Mouse (Mus musculus) thymus, adult 2 months (tissue): ENCODE measurements around the gene Zfp709. TPM values are rescaled to one million over a fixed set of nuclear protein-coding genes. Genes with fewer than 3 reads are reported as not detected.
A peak's percentile ranks its signal among the peaks of the same experiment; 100 is the strongest.
"Not testable (repeated sequence)": the region's sequence is repeated elsewhere in the genome, so short reads cannot be mapped to it uniquely, and the experiment has no call there.

ENCODE experiments used
- DNase-seq: peaks from one replicate; pipeline ENCODE4 v3.0.0; 2021
- H3K27ac ChIP-seq: fragments of 200-500 bp; 2 replicates; pipeline ENCODE4 v1.5.1; 2012; ENCODE audit warnings: low read length, control low read depth; ENCODE audit not compliant: control insufficient read depth, insufficient read depth
- H3K27me3 ChIP-seq: fragments of 200-500 bp; 2 replicates; pipeline ENCODE4 v1.6.1; 2012; ENCODE audit warnings: mild to moderate bottlenecking, low read length, moderate library complexity, mixed read lengths; ENCODE audit not compliant: control insufficient read depth, insufficient read depth
- H3K36me3 ChIP-seq: fragments of 200-500 bp; 2 replicates; pipeline ENCODE4 v1.6.1; 2012; ENCODE audit warnings: mild to moderate bottlenecking, low read length, moderate library complexity; ENCODE audit not compliant: control insufficient read depth, insufficient read depth
- H3K4me1 ChIP-seq: fragments of 200-500 bp; replicated peaks from 2 replicates; pipeline ENCODE4 v1.6.1; 2012; ENCODE audit warnings: low read length; ENCODE audit not compliant: control insufficient read depth, insufficient read depth
- H3K4me3 ChIP-seq: fragments of 200-500 bp; 2 replicates; pipeline ENCODE4 v1.5.1; 2012; ENCODE audit warnings: mild to moderate bottlenecking, low read length, control low read depth, moderate library complexity; ENCODE audit not compliant: control insufficient read depth, insufficient read depth
- CTCF ChIP-seq: fragments of 200-500 bp; IDR thresholded peaks from 2 replicates; pipeline ENCODE4 v1.5.1; 2012; ENCODE audit warnings: mild to moderate bottlenecking, control low read depth, low read length, moderate library complexity, borderline replicate concordance; ENCODE audit not compliant: control insufficient read depth, poor library complexity, insufficient read depth; ENCODE audit errors: extremely low read depth
- POLR2A ChIP-seq: fragments of 200-500 bp; IDR thresholded peaks from 2 replicates; pipeline ENCODE4 v1.6.1; 2012; ENCODE audit warnings: mild to moderate bottlenecking, low read length, control low read depth, moderate library complexity; ENCODE audit not compliant: control insufficient read depth, poor library complexity, insufficient read depth; ENCODE audit errors: extremely low read depth
- WGBS: fragments of 180-500 bp; shearing (Covaris S2); methylation state at CpG from one replicate; pipeline ENCODE4 v1.1.7; 2018; 5-methylcytosine and 5-hydroxymethylcytosine counted together
- polyA plus RNA-seq: library from polyadenylated mRNA; depleted of rRNA; stranded (reverse); fragments of >200 nt; gene quantifications from 2 replicates; pipeline ENCODE4 v1.2.3, GENCODE M21; 2012; rRNA removed

Zfp709 gene
- 0.66 and 0.85 TPM in 2 replicates for polyA plus RNA-seq

DNA sequence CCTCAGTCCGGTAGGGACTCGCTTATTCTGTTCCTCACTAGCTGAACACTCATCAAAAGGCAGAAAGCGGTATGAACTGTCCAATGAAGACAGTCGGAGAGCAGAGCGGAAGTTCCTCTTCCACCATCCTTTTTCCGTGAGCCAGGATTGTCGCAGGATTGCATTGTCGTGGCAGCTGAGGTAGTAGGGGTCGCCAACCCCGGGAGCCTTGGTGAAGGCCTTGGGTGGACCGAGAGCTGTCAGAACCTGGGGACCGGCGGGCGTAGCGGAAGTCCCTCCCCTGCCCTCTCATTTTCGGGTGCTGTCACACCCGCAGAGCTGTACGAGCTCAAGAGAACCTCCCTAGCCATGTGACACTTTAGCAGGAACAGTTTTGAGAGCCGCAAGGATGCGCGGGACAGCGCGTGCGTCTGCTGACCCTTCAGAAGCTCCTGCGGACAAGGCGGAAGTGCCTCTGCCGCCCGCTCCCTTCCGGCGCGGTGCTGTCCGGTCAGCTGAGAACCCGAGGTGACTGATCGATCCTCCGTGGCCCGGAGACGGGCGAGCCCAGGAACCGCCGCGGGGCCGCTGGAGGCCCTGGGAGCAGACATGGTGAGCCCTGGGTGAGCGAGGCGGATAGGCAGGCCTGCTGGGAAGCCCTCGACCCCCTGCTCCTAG is at the start of gene Zfp709:
TSS of gene Zfp709 (plus strand) at position 402 of the 657 bp plus-strand sequence.
- no peaks in the 10 kb centered on the region for H3K27me3 ChIP-seq

DNA sequence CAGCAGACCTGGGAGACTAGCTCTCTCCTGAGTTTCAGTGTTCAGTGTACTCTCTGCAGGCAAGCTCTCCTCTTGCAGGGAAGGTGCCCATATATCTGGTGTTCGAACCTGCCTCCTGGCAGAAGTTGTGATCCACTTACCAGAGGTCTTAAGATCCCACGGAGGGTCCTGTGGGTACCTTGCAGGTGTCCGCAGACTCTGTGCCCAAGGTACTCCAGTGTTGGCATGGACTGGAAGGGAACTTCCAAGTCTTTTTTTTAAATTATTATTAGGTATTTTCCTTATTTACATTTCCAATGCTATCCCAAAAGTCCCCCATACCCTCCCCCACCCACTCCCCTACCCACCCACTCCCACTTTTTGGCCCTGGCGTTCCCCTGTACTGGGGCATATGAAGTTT is 43.6 kb upstream of the Zfp709 start:
- not testable (repeated sequence) for H3K27me3 ChIP-seq, DNase-seq, H3K4me1 ChIP-seq, H3K4me3 ChIP-seq, H3K27ac ChIP-seq, H3K36me3 ChIP-seq
- 90% methylated on average over 4 of the region's 4 CpGs for WGBS

More for the DNA sequence above, at the start of gene Zfp709:
- TF ChIP-seq POLR2A = peak; percentile 41; the same call in 1 of the 2 replicates
- TF ChIP-seq CTCF = 0 out of 2 replicates have a peak, but pooled peaks have one; percentile 14
- Histone ChIP-seq H3K36me3 (peaks cover 5% of the 10 kb centered on the region; the same call in 1 of the 2 replicates), H3K4me3 (peak within 1 kb of the TSS; percentile 89), H3K27ac (0 out of 2 replicates have a peak within 1 kb of the TSS, but pooled peaks have one; percentile 9), H3K4me1 (no peaks in the 10 kb centered on the region)
- 2% methylated on average over 45 of the region's 45 CpGs for WGBS
- peak; percentile 57 for DNase-seq

DNA sequence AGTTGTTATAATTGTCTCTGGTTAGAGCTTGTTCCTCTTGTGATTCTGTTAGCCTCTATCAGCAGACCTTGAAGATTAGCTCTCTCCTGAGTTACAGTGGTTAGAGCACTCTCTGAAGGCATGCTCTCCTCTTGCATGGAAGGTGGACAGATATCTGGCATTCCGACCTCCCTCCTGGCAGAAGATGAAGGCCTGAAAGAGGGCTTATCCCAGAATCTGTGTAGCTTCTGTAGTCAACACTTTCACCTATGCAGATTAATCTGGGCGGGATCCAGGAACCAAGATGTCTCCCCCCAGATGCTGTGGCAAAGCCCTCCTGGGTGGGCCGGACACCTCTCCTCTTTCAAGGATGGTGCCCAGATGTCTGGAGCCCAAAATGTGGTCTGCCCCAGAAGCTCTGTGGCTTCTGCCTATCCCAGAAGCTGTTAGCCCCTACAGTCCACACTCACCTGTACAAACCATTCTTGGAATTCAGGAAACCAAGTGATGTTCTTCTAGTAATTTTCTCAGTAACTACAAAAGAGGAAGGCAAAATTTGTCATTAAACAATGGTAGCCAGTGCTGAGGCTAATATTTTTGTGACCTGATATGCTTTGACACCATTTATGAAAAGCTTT is 40.5 kb upstream of the Zfp709 start:
- not testable (repeated sequence) for DNase-seq
- WGBS = 88% methylated on average over 3 of the region's 3 CpGs

DNA sequence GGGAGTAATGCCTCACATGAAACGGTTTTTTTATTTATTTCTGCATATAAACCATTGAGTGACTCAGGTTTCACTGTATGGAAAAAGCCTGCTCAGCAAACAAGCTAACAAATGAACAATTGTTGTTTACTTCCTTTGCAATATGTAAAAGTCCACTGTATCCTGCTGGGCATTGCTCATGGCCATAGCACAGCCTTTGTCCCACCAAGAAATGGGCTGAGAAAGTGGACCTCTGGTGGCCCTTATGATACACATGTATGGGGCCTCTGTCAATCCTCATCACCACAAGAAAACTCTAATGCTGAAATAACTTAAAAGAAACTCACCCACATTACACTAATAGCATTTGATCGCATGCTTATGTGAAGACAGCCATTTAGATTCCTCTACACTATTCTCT is 39.3 kb upstream of the Zfp709 start:
- not testable (repeated sequence) for H3K36me3 ChIP-seq, DNase-seq, H3K4me3 ChIP-seq, H3K27me3 ChIP-seq, H3K27ac ChIP-seq, H3K4me1 ChIP-seq
- 85% methylated on average over 2 of the region's 2 CpGs for WGBS

More for the DNA sequence above, 40.5 kb upstream of the Zfp709 start:
- H3K27ac ChIP-seq, H3K4me3 ChIP-seq, H3K4me1 ChIP-seq, H3K27me3 ChIP-seq, H3K36me3 ChIP-seq: not testable (repeated sequence)

DNA sequence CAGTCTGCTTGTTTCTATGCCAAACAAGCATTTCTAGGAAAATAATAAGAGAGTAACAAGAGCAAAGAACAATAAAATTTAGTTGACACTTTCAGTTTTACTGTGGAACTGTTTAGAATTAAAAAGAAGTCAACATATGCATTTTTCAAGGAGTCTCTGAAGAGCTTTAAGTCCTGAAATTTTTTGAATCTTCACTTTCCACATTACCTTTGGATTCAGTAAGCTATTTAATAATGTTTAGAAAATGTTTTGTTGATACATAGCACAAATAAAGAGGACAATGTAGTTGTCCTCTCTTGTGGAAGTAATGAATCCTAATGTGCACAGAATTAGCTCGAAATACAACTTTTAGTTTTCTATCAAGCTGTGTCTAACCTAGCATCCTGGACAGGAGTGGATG is 37.4 kb upstream of the Zfp709 start:
- not testable (repeated sequence) for H3K27me3 ChIP-seq, DNase-seq, H3K27ac ChIP-seq, H3K36me3 ChIP-seq, H3K4me1 ChIP-seq, H3K4me3 ChIP-seq
- 89% methylated on average over 1 of the region's 1 CpGs for WGBS

DNA sequence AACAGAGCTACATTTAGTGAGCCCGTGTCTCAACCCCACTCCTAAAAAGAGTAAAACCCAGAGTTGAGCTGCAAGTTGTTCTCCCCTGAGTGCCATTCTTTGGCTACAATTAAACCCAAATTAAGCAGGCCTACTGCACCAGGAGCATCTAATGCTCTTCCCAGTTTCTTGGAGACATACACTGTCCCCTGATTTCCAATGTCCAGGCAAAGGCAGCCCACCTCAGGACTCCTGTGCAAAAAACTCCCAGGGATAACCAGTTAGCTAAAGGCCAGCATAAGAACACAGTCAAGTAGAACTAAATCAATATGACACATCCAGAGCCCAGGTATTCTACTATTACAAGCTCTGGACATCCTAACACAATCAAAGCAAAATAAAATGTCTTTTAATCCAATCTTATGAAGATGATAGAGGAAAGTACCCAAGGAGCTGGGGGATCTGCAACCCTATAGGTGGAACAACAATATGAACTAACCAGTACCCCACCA is 35.8 kb upstream of the Zfp709 start:
- not testable (repeated sequence) for DNase-seq, H3K27ac ChIP-seq, H3K4me1 ChIP-seq, H3K27me3 ChIP-seq, H3K4me3 ChIP-seq, H3K36me3 ChIP-seq
- 90% methylated on average over 1 of the region's 1 CpGs for WGBS

DNA sequence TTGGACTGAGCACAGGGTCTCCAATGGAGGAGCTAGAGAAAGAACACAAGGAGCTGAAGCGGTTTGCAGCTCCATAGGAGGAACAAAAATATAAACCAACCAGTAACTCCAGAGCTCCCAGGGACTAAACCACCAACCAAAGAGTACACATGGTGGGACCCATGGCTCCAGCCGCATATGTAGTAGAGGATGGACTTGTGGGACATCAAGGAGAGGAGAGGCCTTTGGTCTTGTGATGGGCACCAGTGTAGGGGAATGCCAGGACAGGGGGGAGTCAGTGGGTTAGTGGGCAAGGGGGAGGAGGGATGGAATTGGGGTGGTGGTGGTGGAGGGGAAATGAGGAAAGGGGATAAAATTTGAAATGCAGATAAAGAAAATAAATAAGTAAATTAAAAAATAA is 35.1 kb upstream of the Zfp709 start:
- not testable (repeated sequence) for H3K4me3 ChIP-seq, H3K27me3 ChIP-seq, H3K36me3 ChIP-seq, DNase-seq, H3K4me1 ChIP-seq, H3K27ac ChIP-seq
- WGBS = 95% methylated on average over 2 of the region's 2 CpGs

DNA sequence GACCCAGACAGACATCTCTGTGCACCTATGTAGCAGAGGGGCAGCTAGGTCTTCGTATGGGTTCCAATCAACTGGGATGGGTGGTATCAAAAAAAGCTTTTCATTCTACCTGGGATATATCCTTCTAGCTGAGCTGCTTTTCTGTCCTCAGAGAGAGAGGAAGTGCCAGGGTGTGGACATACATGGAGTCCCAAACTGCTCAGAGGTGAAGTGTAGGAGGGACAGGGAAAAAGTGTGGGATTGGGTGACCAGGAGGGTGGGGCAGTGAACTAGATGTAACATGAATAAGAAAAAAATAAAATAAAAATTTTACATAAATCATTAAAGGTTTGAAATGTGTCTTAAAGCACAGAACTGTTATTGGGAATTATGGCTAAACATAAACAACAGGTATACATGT is 30.8 kb upstream of the Zfp709 start:
- not testable (repeated sequence) for H3K4me3 ChIP-seq, DNase-seq, H3K36me3 ChIP-seq, H3K4me1 ChIP-seq, H3K27ac ChIP-seq, H3K27me3 ChIP-seq
- WGBS = 87% methylated on average over 1 of the region's 1 CpGs

DNA sequence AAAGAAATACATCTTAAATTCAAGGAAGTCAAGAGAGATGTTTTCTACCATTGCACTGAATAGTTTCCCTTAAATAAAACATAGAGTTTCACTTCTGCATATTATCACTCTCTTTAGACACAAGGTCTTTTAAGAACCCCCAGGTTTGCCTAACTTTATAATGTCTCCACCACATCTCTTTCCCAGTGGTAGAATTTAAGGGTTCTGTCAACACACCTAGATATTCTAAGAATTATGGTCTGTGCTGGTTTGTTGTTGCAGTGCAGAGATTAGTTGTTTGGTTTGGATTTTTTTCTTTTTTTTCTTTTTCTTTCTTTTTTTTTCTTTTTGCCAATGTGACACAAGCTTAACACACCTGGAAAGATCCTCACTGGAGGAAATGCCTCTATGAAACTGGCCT is 28.5 kb upstream of the Zfp709 start:
- not testable (repeated sequence) for H3K36me3 ChIP-seq, DNase-seq, H3K27ac ChIP-seq, H3K27me3 ChIP-seq, H3K4me1 ChIP-seq, H3K4me3 ChIP-seq

DNA sequence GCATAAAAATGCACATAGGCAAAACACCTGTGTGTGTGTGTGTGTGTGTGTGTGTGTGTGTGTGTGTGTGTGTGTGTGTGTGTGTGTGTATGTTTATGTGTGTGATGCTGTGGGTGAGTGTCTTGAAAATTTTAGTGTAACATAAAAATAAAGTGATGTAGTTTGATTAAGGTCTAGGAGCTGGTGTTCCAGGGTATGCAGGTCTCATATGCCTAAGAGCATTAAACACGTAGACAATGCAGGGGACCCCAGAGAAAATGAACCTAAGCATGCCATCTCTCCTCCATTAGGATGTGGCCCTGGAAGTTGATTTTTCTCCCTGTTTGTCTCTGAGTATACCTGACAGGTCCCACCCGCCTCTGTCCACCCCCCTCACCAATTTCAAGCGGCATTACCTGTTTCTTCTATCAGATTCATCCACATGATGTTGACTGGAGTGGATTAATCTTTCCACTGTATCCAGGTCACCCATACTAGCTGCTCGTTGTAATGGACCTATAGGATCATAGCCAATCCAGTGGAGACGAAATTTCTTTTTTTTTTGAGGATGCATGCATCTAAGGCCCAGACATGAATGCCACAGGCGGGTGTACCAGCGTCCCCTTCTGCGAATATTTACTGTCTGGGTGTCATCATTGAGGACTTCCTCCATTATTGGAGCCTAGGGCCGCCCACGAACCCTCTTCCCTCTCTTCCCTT is 25.0 kb upstream of the Zfp709 start:
- not testable (repeated sequence) for H3K27me3 ChIP-seq, H3K36me3 ChIP-seq, H3K27ac ChIP-seq, H3K4me1 ChIP-seq, DNase-seq, H3K4me3 ChIP-seq
- WGBS = 90% methylated on average over 9 of the region's 10 CpGs
